Mouse (Mus musculus) urinary bladder, postnatal 36 days (tissue): ENCODE results near the gene Sept11.

Experiments
- DNase-seq, 2 experiments: peaks; one replicate each; pipeline ENCODE4 v3.0.0; 2022; ENCODE audit warnings: low spot score in 2 of 2, mixed read lengths in 1 of 2

Gene Sept11

GRCm38 (mm10) chr5:93127722-93128121 lies 34.5 kb downstream of the Sept11 start:
- peak in 1 of 2 experiments; percentile 26 for DNase-seq

GRCm38 (mm10) chr5:93128765-93129164 lies 35.5 kb downstream of the Sept11 start:
- DNase-seq, result no peak

DNA sequence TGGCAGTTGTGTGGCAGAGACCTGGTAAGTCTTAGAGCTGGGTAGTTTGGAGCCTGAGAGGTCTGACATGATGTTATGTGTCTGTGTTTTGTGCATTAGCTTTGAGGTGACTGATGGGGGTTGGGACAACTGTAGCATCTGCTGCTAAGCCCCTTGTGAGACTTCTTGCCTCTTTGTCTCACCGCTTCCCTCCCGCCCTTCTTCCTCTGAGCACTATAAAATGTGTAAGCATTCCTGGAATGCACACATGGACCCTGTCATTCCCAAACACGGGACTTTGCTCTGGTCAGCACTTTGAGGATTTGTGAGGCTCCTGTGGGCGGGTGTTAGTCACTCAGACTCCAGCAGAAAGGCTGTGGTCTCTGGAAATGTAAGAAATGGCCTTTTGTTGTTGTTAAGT lies 36.7 kb downstream of the Sept11 start:
- DNase-seq, result no peak

GRCm38 (mm10) chr5:93131401-93131800 lies 38.2 kb downstream of the Sept11 start:
- DNase-seq, result no peak

DNA sequence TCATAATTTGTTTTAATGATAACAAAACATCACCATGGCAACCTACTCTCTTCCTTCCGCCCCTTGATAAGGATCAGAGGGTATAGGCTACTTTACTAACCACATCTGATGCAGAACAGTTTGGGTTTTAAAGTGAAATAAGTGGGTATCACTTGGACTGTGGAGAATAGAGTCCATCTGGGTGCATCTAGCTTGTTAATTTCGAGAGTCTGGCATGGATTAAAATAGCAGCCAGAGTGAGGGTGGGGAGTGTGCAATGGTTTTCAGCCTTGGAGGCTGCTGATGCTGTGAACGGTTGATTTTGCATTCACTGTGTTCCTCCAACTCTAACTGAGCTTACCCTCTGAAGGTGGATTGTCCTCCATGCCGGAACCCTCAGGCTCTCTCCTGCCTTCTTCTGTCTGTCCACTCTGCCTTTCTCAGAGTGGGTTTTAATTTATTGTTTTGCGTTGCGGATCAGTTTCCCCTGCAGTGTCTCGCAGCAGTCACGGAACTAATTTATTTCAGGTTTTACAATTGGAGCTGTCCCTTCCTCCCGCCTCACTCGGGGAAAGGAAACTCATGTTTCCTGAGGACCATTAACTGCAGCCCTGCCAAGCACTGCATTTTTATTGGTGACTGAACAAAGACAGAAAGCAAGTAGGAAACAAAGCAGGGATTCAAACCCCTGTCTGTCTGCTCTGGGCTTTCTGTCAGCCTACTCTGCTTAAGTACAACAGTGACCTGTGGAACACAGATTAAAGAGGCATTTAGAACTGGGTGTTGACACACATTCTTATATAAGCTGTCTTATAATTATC lies 40.4 kb downstream of the Sept11 start:
- DNase-seq, result no peak

- DNase-seq, result no peak
These were observed 42.3 kb downstream of the Sept11 start for GRCm38 (mm10) chr5:93135368-93136107.

GRCm38 (mm10) chr5:93136956-93137586 lies 43.8 kb downstream of the Sept11 start:
- DNase-seq, result no peak

DNA sequence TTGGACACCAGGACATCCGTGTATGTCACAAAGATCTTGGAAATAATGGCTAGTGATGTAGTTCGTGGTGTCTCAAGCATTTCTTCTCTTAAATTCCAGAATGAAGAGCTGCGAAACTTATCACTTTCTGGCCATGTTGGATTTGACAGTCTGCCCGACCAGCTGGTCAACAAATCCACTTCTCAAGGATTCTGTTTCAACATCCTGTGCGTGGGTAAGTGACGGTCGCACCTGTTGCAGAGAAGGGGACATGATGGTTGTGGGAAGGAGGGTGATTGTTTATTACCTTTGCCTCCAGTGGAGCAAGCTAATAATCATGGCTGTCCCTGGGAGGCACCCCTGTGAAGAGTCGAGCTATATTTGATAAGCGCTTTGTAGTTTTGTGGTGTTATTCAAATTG lies 46.1 kb downstream of the Sept11 start:
- DNase-seq, result no peak

GRCm38 (mm10) chr5:93140747-93141146 lies 47.5 kb downstream of the Sept11 start:
- no peak for DNase-seq

DNA sequence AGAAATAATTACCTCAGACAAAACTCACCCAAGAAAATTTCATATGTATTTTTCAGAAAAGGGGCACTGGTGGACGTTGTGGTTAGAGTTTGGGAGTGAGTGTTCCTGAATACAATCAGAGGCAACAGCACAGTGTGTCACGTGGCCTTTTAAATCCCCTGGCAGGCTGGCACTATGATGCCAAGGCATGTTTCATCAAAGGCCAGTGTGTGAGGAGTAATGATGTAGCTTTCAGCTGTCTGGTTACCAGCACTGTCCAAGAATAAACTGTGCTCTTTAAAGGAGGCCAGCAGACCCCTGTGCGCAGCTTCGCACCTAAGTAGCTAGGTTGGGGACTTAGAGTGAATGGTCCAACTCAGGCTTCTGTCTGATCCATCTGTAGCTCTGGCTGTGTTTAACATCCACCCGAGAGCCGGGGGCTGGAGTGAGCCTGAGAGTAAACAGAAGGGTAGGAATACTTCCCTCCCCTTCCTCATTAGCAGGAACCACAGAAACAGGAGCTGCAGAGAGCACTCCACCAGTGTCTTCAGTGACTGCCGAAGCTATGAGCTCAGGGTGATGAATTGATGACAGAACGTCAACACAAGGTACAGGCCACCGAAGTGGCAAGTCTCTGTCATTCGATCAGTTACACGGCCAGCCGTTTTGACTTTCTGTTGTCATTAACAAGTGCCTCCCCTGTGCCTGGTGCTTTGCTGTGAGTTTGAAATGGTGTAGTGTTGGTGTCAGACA lies 50.3 kb downstream of the Sept11 start:
- no peak for DNase-seq

DNA sequence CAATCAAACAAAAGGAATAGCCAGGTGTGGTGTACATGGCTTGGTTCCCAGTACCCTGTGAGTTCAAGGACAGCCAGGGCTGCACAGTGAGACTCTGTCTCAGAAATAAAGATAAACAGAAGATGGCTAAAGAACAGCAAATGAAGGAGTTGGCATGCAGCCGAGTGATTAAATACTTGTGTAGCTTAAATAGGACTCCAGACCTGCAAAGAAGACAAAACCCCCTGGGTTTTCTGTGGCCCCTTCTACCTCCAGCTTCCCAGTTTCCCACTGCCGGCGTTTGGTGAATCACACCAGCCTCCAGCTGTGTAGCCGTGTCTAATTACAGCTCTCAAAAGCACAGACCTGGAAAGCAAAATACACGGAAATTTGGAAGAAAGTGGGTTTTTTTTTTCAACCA lies 51.6 kb downstream of the Sept11 start:
- DNase-seq, result no peak

GRCm38 (mm10) chr5:93145504-93145903 lies 52.3 kb downstream of the Sept11 start:
- no peak for DNase-seq

DNA sequence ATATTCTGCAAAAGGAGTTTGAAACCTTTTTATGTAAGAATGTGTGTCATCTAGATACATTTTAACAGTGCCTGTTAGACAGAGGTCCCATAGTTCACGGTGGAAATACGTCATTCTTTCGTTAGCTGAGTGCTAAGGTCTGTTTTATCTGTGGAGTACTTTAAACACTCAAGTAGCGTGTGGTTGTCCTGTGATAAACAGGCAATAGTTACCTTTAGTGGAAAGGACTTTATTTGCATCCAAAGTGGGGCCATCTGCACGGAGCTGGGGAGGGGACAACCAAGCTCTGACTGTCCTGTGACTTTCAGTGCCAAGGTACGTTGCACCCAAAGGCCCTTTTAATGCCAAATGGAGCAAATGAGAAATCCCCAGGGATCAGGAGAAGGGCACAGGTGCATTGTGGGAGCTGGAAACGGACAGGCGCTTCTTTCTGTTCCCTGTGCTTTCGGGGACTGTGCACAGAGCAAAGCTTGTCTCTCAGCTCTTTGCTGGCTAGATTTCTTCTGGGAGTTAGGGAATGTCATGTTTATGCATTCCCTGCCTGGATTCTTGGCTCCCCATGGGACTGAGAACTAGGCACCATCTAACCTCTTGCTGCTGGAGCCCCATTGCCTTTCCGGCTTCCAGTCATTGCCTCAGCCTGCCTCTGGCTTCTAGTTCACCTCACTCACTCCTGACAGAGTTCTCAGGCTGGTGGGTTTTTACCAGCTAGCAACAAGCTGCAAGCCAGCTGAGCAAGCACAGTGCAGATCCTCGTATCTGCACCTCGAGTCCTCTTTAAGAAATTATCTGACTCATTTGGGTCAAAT lies 56.9 kb downstream of the Sept11 start:
- no peak for DNase-seq

DNA sequence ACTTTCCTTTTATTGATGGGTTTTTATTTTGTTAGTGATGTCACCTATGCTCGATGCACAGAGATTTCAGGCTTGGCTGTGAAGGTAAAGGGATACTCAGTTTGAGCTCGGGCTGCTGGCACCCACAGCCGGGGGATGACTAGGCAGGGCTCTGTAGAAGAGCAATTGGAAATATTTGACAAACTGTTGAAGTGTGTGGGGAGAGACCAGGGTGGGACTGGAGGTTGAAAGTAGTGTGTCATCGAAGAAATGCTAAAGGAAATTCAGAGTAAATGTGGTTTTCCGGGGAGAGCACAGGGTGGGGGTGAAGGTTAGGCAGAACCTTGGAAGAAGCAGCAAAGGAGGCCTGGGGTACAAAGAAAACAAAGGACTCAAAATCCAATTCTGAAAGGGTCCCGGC lies 58.7 kb downstream of the Sept11 start:
- DNase-seq, result no peak

- DNase-seq, result no peak
These were observed 59.2 kb downstream of the Sept11 start for GRCm38 (mm10) chr5:93152451-93152850.

- DNase-seq, result no peak
These were observed 61.2 kb downstream of the Sept11 start for GRCm38 (mm10) chr5:93154401-93154800.

DNA sequence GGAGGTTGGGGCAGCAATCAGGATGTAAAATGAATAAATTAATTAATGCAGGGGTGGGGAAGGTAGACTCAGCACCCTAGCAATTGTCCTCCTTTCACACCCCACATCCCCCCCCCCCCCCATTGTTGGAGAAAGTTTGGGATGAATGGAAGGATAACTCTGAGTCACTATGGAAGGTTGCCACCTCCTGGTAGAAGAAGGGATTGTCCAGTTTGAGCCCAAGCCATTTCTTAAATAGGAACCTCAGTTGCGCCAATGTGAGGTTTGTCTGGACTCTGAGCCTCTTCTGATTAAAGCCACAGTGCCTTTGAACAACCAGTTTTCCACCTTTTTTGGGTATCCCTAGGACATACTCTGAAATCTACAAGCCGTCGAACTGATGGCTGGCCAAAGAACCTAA lies 70.3 kb downstream of the Sept11 start:
- peak in 1 of 2 experiments; percentile 32 for DNase-seq

DNA sequence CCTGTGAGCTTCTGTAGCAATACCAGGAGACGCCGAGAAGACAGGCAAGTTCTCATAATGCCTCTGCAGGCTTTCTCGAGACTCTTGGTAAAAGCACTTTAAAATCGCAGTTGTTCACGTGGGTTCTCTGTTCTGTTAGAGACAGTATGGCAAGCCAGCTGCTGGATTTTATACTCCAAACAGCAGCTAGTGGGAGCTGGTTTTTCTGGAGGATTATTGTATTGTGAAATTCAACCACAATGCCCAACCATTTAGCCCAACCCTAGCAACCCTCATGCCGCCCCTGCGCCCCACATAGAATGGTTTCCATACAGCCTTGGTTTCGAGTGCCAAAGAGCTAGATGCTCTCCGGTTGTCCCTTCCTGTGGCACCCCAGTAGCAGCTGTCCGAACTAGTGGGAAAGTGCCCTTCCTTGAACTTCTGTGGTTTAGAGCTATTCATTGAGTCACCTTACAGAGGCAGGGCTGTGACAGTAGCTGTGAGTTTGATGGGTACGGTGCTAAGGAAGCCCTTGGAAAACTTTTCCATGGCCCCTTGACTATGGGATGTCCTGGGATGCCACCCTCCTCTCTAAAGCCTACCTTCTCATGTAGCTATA lies 74.8 kb downstream of the Sept11 start:
- DNase-seq, result no peak

GRCm38 (mm10) chr5:93168654-93169053 lies 75.4 kb downstream of the Sept11 start:
- no peak for DNase-seq

DNA sequence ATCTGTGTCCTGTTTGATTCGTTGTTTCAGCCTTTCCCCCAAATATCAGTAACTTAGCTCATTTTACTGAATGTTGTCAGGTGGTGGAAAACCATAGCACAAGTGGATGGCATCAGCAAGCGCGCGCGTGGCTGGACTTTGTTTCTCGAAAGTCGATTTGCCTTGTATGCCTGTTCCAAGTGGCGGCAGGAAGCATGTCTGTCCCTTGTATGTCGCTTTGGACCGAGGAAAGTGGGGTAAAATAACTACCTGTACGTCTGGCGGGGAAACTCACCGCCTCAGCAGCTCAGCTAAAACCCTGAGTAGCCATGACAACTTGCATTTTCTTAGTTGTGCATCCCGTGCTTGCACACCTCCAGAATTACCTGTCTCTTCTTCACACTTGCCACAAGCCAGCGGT lies 78.2 kb downstream of the Sept11 start:
- DNase-seq, result no peak

- DNase-seq, result no peak
These were observed 79.3 kb downstream of the Sept11 start for GRCm38 (mm10) chr5:93172536-93172935.
